Mouse (Mus musculus): ENCODE data around the gene Vma21.

Gene Vma21

DNA sequence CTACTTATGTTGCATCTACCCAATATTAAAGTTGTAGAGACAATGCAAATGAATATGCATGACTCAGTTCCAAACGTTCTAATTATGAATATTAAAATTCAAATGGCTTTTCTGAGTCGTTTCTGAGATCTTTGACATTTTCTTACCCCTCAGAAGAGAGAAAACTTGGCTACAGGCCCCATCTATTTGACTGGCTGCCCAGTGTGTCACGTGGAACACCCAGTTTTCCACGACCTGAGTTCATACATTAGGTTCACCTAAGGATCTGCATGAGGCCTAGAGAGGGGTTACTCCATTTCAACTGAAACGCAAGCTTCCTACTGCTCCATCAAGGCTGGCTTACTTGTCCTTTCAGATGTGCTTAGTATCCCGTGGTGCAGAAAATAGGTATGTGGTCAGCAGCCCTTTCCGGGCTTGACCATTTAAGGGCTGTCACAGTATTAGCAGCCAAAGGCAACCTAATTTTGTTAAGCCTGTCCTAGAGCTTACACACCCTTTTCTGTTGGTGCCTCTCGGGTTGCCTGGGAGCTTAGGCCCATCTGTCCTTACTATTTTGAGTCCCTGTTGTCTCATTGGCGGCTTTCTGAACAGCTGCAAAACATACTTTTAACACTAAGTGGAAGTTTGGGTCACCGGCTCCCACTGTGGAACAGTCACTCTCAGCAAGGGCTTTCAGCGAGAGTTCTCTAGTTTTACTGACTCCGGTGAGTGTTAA, at the start of gene Vma21:
Vma21 (plus strand) TSS at position 294 of the 715 bp plus-strand sequence.
- DNase-seq (ENCODE audit: low read depth), result peak; percentile 36

DNA sequence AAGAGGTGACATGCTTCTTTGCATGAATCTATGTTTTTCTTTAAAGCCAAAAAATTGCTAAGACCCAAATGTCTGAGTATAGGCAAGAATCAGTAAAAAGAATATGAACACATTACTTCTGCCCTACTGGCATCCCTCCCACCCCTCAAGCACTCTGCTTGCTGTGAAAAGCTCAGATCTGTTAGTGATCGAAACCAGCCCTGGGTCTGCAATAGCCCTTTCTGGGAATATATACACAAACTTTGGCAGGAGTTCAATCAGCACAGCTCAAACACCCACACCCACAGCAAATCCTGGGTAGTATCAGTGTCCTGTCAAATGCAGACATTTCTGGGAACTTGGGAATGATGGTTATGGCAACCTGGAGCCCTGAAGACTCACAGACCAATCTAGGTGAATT, 47.8 kb upstream of the Vma21 start:
- DNase-seq (ENCODE audit: low read depth), result no peak

DNA sequence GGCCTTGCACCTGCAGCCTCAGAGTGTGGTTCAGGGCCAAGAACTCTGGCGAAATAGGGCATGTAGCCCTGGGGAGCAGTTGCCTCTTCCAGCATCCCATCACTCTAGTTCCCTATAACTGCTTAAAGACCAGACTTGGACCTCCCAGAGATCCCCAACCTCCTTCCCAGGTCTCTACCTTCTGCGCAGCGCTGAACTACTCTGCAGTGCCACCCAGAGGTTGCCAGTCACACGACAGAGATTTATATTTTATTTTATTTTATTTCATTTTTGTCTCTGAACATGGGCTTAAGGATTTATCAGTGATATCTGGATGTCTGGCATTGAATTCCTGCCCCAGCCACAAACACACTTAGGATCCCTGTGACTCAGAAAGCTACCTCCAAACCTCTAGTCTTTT, 24.6 kb upstream of the Vma21 start:
- peak; percentile 2 for DNase-seq (ENCODE audit: low read depth)

DNA sequence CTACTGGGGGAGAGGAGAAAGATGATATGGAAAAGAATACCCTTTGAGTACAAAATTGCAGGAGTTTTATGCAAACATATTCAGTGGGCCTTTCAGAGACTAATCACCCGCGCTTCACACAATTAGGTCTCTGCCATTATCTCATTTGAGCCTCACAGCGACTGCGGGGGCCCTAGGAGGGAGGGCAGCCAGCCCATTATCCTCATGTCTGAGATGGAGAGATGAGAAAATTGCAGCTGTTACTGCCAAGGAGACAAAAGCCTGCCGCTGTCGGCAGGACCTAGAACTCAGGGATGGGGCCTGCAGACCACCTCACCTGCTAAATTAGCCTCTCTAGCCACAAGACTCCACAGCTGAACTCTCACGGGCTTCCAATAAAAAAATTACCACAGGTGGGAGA, 18.0 kb upstream of the Vma21 start:
- no peak for DNase-seq (ENCODE audit: low read depth)

DNA sequence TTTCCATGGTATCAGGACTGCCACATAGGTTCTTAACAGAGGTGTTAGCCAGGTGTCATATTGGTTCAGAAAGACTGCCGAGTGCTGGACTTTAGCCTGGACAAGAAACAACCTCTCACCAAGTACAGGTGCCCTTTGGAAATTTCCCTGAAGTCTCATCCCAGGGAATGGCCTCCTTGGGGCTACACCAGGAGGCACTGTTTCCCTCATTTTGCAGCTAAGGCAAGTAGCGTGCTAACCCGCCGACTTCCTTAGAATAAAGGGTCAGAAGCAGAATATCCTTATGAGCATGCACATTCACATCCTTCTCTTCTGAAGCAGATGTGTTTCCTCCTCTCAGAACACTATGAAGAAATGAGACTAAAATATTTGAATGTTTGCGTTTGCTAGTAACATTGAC, 16.8 kb upstream of the Vma21 start:
- DNase-seq (ENCODE audit: low read depth), result peak; percentile 62

DNA sequence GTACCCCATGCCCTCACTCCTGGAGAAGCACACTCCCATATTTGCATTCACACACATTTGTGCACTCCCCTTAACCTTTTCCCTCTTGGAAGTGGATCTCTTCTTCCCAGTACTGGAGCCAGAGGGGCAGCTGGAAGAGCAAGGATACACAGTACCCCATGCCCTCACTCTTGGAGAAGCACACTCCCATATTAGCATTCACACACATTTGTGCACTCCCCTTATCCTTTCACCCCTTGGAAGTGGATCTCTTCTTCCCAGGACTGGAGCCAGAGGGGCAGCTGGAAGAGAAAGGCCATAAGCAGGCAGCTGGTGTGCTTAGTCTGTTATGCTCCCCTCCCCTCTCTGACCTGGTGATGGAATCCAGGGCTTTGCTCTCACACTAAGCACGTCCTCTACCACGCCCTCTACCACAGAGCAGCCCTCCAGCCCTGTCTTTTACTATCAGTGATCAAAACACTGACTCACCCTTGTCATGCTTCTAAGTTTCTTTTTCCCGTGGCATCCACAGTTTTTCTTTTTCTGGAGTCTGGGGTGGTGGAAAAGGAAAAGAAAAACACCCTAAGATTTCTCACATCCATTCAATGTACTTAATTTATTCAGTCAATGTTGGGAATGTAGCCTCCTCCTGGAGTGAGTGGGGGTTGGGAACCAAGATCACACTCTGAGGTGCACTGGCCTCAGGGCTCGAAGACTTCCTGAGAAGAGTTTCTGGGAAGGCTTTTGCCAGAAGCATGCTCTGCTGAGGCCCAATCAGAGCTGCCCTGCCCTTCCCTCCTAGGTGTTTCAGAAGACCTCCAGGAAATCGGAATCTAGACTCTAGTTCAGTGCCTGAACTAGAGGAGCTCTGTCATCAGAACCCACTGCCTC, 3.5 kb upstream of the Vma21 start:
- DNase-seq (ENCODE audit: low read depth), result peak; percentile 64

DNA sequence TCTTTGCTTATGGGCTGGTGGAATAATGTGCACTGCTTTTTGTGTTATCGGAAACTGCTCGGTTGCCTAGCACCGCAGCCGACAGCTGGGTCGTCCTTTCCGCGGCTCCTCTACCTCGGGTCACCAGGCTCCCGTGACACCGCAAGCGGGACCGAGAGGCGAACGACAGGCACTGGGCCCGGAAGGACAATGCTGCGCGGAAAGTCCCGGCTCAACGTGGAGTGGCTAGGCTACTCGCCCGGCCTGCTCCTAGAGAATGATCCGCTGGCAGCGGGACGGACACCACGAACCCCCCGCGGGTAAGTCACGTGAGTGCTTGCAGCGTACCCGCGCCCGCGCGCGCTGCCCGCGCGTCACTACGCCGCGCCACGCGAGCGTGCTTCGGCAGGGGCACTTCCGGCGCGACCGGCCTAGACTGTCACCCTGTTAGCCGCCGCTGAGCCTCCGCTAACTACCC, 705 bp downstream of the Vma21 start:
- peak; percentile 91 for DNase-seq (ENCODE audit: low read depth)

DNA sequence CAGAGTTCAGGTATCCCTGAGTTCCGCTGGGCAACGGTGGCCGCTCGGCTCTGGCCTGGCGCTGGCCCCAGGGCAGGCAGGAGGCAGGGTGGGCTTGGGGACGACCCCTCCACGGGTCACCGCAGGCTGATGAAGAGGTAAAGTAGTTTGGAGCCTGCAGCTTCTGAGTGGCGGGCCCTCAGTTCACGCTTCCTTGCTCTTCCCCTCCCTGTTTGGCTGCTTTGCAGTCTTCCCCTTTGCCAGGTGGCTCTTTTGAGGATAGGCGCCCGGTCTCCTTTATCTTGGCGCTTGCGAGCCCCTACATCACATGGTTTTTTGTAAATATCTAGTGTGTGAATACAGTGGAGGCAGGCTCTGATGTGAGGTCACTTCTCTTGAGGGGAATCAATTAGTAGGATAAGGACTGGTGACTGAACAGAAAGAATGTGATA, 1.2 kb downstream of the Vma21 start:
- no peak for DNase-seq (ENCODE audit: low read depth)

DNA sequence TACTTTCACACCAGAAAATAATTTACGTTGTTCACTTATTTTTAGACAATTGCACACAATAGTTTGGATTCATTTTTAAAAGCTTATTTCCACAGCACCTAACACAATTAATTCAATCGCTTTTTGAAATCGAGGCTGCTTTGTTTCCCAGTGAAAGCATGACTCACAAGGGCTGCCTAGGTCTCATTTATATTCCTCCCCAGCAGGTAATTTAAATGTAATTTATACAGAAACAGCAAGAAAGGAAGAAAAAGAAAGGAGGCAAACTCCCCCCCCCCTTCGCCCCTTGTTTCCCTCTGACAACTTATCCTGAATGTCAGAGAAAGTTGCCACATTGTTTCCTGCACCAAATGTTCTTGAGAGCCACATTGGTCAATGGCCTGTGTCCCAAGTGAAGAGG, 23.2 kb downstream of the Vma21 start:
- DNase-seq (ENCODE audit: low read depth), result no peak

DNA sequence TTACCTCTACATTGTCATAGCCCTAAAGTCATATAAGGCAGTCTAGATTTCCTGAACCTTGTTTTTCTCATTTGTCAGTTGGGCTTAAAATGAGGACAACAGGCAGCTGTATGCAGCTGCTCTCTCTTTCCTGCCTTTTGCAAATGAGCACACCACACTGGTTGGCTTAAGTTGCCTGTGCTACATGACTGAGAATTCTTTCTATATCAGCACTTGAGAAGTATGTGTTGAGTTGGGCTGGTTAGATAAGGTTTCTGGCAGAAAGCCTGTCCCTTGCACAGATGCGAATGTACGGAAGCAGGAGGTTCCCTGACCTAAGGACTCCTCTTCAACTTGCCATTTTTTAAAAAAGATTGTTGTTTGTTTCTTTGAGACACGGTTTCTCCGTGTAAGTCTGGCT, 31.0 kb downstream of the Vma21 start:
- DNase-seq (ENCODE audit: low read depth), result no peak

DNA sequence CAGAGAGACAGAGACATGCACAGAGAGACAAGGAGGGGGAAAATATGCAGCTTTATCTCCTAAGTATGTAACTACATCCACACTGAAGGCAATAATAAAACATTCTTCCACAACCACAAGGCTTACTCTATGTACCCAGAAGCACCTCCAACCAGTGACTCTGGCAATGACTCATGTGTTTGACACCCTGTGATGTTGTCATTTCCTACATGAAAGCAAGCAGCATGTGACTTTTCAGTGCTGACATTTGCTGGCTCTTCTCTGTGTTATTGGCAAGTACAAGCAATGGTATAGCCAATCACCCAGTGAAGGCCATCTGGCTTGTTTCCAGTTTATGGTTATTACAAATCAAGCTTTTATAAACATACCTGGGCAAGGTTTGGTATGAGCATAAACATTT, 38.1 kb downstream of the Vma21 start:
- DNase-seq (ENCODE audit: low read depth), result peak; percentile 21
